Mouse (Mus musculus) spleen, adult 2 months (tissue): Measurements from ENCODE around the gene Car9.

Experiments
- CTCF ChIP-seq: fragments of 200-500 bp; IDR thresholded peaks from 2 replicates; pipeline ENCODE4 v1.5.1; 2011; ENCODE audit warnings: mild to moderate bottlenecking, inconsistent platforms; ENCODE audit not compliant: insufficient read depth, insufficient read length, insufficient replicate concordance; ENCODE audit errors: extremely low read depth
- POLR2A ChIP-seq: fragments of 200-500 bp; IDR thresholded peaks from 2 replicates; pipeline ENCODE4 v1.6.1; 2011; ENCODE audit warnings: low read depth, low read length, inconsistent platforms

DNA sequence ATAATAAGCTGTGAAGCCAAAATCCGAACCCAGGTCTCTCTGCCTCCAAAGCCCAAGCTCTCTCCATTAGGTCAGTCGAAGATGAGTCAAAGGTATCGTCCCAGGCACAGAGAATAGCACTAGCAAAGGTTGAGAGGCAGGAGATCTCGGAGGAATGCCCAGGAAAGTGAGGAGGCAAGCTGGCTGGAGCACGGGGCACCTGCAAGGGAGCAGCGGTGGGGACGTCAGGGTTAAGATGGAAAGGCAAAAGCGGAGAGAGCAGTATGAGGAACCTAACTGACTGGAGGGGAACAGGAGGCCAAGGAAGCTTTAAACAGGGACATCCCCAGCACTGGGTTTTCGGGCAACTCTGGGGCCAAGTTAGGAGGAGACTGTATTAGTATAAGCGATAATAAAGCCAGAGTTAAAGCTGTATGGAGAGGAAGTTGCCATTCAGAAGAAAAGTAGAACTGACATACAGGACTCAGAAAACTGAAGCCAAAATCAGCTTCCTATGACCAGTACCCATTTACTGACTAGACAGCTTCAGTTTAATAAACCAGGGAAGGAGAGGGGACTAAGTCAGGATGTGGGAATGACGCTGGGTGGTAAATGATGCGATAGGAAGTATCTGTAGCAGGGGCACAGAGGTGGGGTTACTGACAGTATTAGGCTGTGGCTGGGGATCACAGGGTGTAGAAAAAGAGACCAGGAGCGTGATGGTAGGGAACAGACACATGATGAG is 52.9 kb downstream of the Car9 start:
- TF ChIP-seq POLR2A = no peak
- no peak for TF ChIP-seq CTCF
